Mouse (Mus musculus) 3T3-L1 (cell line): ENCODE measurements around the gene Spata31d1a.

ENCODE experiments used
- DNase-seq: peaks from one replicate; pipeline ENCODE4 v3.0.0-alpha.2; 2015; ENCODE audit warnings: low read depth, low spot score

The Spata31d1a gene

GRCm38 (mm10) chr13:59667763-59668162, 42.4 kb downstream of the Spata31d1a start:
- DNase-seq, result no peak

GRCm38 (mm10) chr13:59663939-59664712, 46.0 kb downstream of the Spata31d1a start:
- DNase-seq, result no peak

GRCm38 (mm10) chr13:59661966-59662365, 48.2 kb downstream of the Spata31d1a start:
- DNase-seq, result no peak

- no peak for DNase-seq
Measured at GRCm38 (mm10) chr13:59661387-59661786, 48.7 kb downstream of the Spata31d1a start.

- no peak for DNase-seq
Measured at GRCm38 (mm10) chr13:59660371-59660770, 49.8 kb downstream of the Spata31d1a start.

- no peak for DNase-seq
Measured at GRCm38 (mm10) chr13:59657781-59658180, 52.3 kb downstream of the Spata31d1a start.

GRCm38 (mm10) chr13:59656975-59657388, 53.1 kb downstream of the Spata31d1a start:
- DNase-seq, result no peak

GRCm38 (mm10) chr13:59656316-59656832, 53.8 kb downstream of the Spata31d1a start:
- peak; percentile 17 for DNase-seq

- no peak for DNase-seq
Measured at GRCm38 (mm10) chr13:59655718-59656315, 54.3 kb downstream of the Spata31d1a start.

- DNase-seq, result no peak
Measured at GRCm38 (mm10) chr13:59654465-59654864, 55.7 kb downstream of the Spata31d1a start.

GRCm38 (mm10) chr13:59653136-59653535, 57.0 kb downstream of the Spata31d1a start:
- DNase-seq, result no peak

GRCm38 (mm10) chr13:59652651-59653050, 57.5 kb downstream of the Spata31d1a start:
- DNase-seq, result no peak
